Mouse (Mus musculus): ENCODE results near the gene Ndrg3. TPM values are rescaled to one million over a fixed set of nuclear protein-coding genes. Genes with fewer than 3 reads are reported as not detected.

Ndrg3 gene
- total and polyA plus RNA-seq, 3 experiments = 16.6 to 27.5 (median 21.8) TPM

GRCm38 (mm10) chr2:156888490-156888889, 103.4 kb downstream of the Ndrg3 start:
- Histone ChIP-seq H3K4me3 (replicated peaks in 1 of 3; ENCODE audit: low read depth in 2 of 3, low read length in 2 of 3, poor library complexity in 1 of 3) (no peak overlapping the region), H3K27me3 (replicated peaks) (no peaks in the 10 kb centered on the region), H3K27ac (ENCODE audit: insufficient read depth, low read depth) (no peak overlapping the region), H3K36me3 (replicated peaks in 1 of 2; ENCODE audit: control insufficient read depth in 1 of 2, insufficient read depth in 1 of 2, low read length in 1 of 2) (no peaks in the 10 kb centered on the region), H3K4me2 (ENCODE audit: insufficient read depth, low read depth, poor library complexity, severe bottlenecking) (no peak overlapping the region), H3K9me3 (replicated peaks; ENCODE audit: low read length) (no peaks in the 10 kb centered on the region), H3K9ac (ENCODE audit: insufficient read depth, low read depth) (no peak overlapping the region), H3K79me2 (replicated peaks; ENCODE audit: control insufficient read depth, extremely low read depth, insufficient read depth, poor library complexity, severe bottlenecking) (no peaks in the 10 kb centered on the region), H3K4me1 (ENCODE audit: control insufficient read depth in 1 of 2, insufficient read depth in 2 of 2) (peaks cover 3 to 36% of the 10 kb centered on the region in 2 experiments)
- in situ Hi-C loops (cut with MboI; ENCODE audit: low pct_ligation_motif_present, low pct_unique_long_range_greater_than_20kb, low sequenced_read_pairs) (loop anchor here (5.0 to 25.0 kb wide), 2 partner anchors 34 to 199 kb away; partner anchors contain the start of genes Soga1 and Tldc2), dilution Hi-C loops (cut with MboI; ENCODE audit: extremely low pct_ligation_motif_present, extremely low pct_unique_long_range_greater_than_20kb, low sequenced_read_pairs) (no loop called here)
- no peak for TF ChIP-seq POLR2AphosphoS2 (IDR thresholded peaks at IDR 0.05; ENCODE audit: low read depth, low read length)
- TF ChIP-seq NELFE (IDR thresholded peaks at IDR 0.05; ENCODE audit: low read depth, low read length) = no peak
- TF ChIP-seq SIN3A (IDR thresholded peaks at IDR 0.05; ENCODE audit: low read length) = no peak
- no peak for TF ChIP-seq JUND (conservative IDR thresholded peaks at IDR 0.05; ENCODE audit: low read depth, low read length)
- TF ChIP-seq RAD21 (IDR thresholded peaks at IDR 0.05; ENCODE audit: low read depth, low read length) = no peak
- no peak for TF ChIP-seq MXI1 (IDR thresholded peaks at IDR 0.05; ENCODE audit: low read depth, low read length)
- no peak for TF ChIP-seq RCOR1 (conservative IDR thresholded peaks at IDR 0.05; ENCODE audit: low read depth, low read length)
- no peak for TF ChIP-seq POLR2A (IDR thresholded peaks at IDR 0.05; ENCODE audit: low read depth, low read length)
- TF ChIP-seq JUN (IDR thresholded peaks at IDR 0.05; ENCODE audit: insufficient read depth, low read depth, low read length) = no peak
- no peak for TF ChIP-seq BHLHE40 (IDR thresholded peaks at IDR 0.05; ENCODE audit: low read depth, low read length)
- no peak for TF ChIP-seq MYC (IDR thresholded peaks at IDR 0.05; ENCODE audit: low read depth, low read length)
- no peak for TF ChIP-seq KAT2A (IDR thresholded peaks at IDR 0.05; ENCODE audit: insufficient replicate concordance, low read length)
- TF ChIP-seq ZMIZ1 (IDR thresholded peaks at IDR 0.05; ENCODE audit: low read depth, low read length) = no peak
- TF ChIP-seq CHD1 (IDR thresholded peaks at IDR 0.05; ENCODE audit: low read depth, low read length) = no peak
- TF ChIP-seq IRF4 (IDR thresholded peaks at IDR 0.05; ENCODE audit: low read depth, low read length) = no peak
- no peak for TF ChIP-seq ELF1 (IDR thresholded peaks at IDR 0.05; ENCODE audit: low read depth, low read length)
- no peak for TF ChIP-seq NRF1 (IDR thresholded peaks at IDR 0.05; ENCODE audit: low read depth, low read length)
- no peak for TF ChIP-seq SMC3 (IDR thresholded peaks at IDR 0.05; ENCODE audit: low read depth, low read length)
- TF ChIP-seq PAX5 (IDR thresholded peaks at IDR 0.05; ENCODE audit: low read length) = no peak
- no peak for TF ChIP-seq MAX (IDR thresholded peaks at IDR 0.05; ENCODE audit: low read length)
- no peak for DNase-seq (ENCODE audit: extremely low read depth)

- Histone ChIP-seq H3K4me3 (replicated peaks in 1 of 3; ENCODE audit: low read depth in 2 of 3, low read length in 2 of 3, poor library complexity in 1 of 3) (peak within 1 kb of the TSS in 2 of 3 experiments; percentile 34 to 36), H3K79me2 (replicated peaks; ENCODE audit: control insufficient read depth, extremely low read depth, insufficient read depth, poor library complexity, severe bottlenecking) (no peaks in the 10 kb centered on the region), H3K4me2 (ENCODE audit: insufficient read depth, low read depth, poor library complexity, severe bottlenecking) (0 out of 2 replicates have a peak within 1 kb of the TSS, but pooled peaks have one; percentile 11), H3K4me1 (ENCODE audit: control insufficient read depth in 1 of 2, insufficient read depth in 2 of 2) (peaks cover 6 to 45% of the 10 kb centered on the region in 2 experiments), H3K27me3 (replicated peaks) (no peaks in the 10 kb centered on the region), H3K27ac (ENCODE audit: insufficient read depth, low read depth) (no peak within 1 kb of the TSS), H3K9ac (ENCODE audit: insufficient read depth, low read depth) (no peak within 1 kb of the TSS), H3K9me3 (replicated peaks; ENCODE audit: low read length) (no peaks in the 10 kb centered on the region), H3K36me3 (replicated peaks in 1 of 2; ENCODE audit: control insufficient read depth in 1 of 2, insufficient read depth in 1 of 2, low read length in 1 of 2) (no peaks in the 10 kb centered on the region)
- DNase-seq (ENCODE audit: extremely low read depth) = peak; percentile 69
- in situ Hi-C loops (cut with MboI; ENCODE audit: low pct_ligation_motif_present, low pct_unique_long_range_greater_than_20kb, low sequenced_read_pairs) = loop anchor here (5.0 to 25.0 kb wide), 2 partner anchors 35 to 200 kb away; partner anchors contain the start of genes Soga1 and Tldc2
- no peak for TF ChIP-seq PAX5 (IDR thresholded peaks at IDR 0.05; ENCODE audit: low read length)
- no peak for TF ChIP-seq CHD1 (IDR thresholded peaks at IDR 0.05; ENCODE audit: low read depth, low read length)
- TF ChIP-seq SIN3A (IDR thresholded peaks at IDR 0.05; ENCODE audit: low read length) = no peak
- TF ChIP-seq TBP (conservative IDR thresholded peaks at IDR 0.05; ENCODE audit: low read depth, low read length) = 0 out of 2 replicates have a peak, but pooled peaks have one; percentile 32
- no peak for TF ChIP-seq MXI1 (IDR thresholded peaks at IDR 0.05; ENCODE audit: low read depth, low read length)
- no peak for TF ChIP-seq POLR2A (IDR thresholded peaks at IDR 0.05; ENCODE audit: low read depth, low read length)
- no peak for TF ChIP-seq KAT2A (IDR thresholded peaks at IDR 0.05; ENCODE audit: insufficient replicate concordance, low read length)
- TF ChIP-seq E2F4 (IDR thresholded peaks at IDR 0.05; ENCODE audit: insufficient replicate concordance, low read depth, low read length) = no peak
- TF ChIP-seq MAZ (IDR thresholded peaks at IDR 0.05; ENCODE audit: low read depth, low read length) = no peak
- no peak for TF ChIP-seq USF2 (conservative IDR thresholded peaks at IDR 0.05; ENCODE audit: low read depth, low read length)
- no peak for TF ChIP-seq MAFK (IDR thresholded peaks at IDR 0.05; ENCODE audit: insufficient replicate concordance, low read length)
- peak; percentile 46; the same call in 1 of the 2 replicates for TF ChIP-seq TCF12 (IDR thresholded peaks at IDR 0.05; ENCODE audit: low read depth, low read length)
- TF ChIP-seq ZC3H11A (IDR thresholded peaks at IDR 0.05; ENCODE audit: low read depth, low read length) = no peak
- dilution Hi-C loops (cut with MboI; ENCODE audit: extremely low pct_ligation_motif_present, extremely low pct_unique_long_range_greater_than_20kb, low sequenced_read_pairs) = no loop called here
Observed at GRCm38 (mm10) chr2:156887017-156887416, 104.8 kb downstream of the Ndrg3 start, which contains the start of gene Sla2. Gene Sla2, minus strand, starts transcription at chr2:156887192.
